Mouse (Mus musculus): ENCODE results near the gene Ednra. TPM values are rescaled to one million over a fixed set of nuclear protein-coding genes. Genes with fewer than 3 reads are reported as not detected.

Ednra gene
- 5.9 and 7.7 TPM in 2 replicates for polyA plus RNA-seq (2015; fragmentation: Nextera tagmentation; extraction: Ambion mirVana)

GRCm38 (mm10) chr8:77724046-77724930 lies at the start of gene Ednra:
Ednra (minus strand) TSS chr8:77724464.

Other genes with a start within 250 kb of the Ednra start
- 47.5 and 50.0 TPM in 2 replicates for gene Arhgap10, start 206.5 kb downstream of the Ednra start, polyA plus RNA-seq (2015; fragmentation: Nextera tagmentation; extraction: Ambion mirVana)
- gene Prmt9, start 175.1 kb downstream of the Ednra start, polyA plus RNA-seq (2015; fragmentation: Nextera tagmentation; extraction: Ambion mirVana) = 9.3 and 9.4 TPM in 2 replicates
- gene Tmem184c, start 113.8 kb downstream of the Ednra start, polyA plus RNA-seq (2015; fragmentation: Nextera tagmentation; extraction: Ambion mirVana) = 12.9 and 14.6 TPM in 2 replicates

Measured in skeletal muscle tissue, postnatal 0 days (tissue).